Mouse (Mus musculus) kidney, adult 2 months (tissue): ENCODE measurements around the gene Dtx1.

Experiments
- CTCF ChIP-seq: fragments of 200-500 bp; conservative IDR thresholded peaks from 2 replicates; pipeline ENCODE4 v1.5.1; 2011; ENCODE audit warnings: low read depth, mild to moderate bottlenecking, control low read depth, low read length, moderate library complexity, mixed read lengths; ENCODE audit not compliant: insufficient read depth, insufficient read length
- POLR2A ChIP-seq: fragments of 200-500 bp; IDR thresholded peaks from one replicate; pipeline ENCODE4 v1.6.1; 2011; ENCODE audit warnings: low read depth, low read length, control low read depth

DNA sequence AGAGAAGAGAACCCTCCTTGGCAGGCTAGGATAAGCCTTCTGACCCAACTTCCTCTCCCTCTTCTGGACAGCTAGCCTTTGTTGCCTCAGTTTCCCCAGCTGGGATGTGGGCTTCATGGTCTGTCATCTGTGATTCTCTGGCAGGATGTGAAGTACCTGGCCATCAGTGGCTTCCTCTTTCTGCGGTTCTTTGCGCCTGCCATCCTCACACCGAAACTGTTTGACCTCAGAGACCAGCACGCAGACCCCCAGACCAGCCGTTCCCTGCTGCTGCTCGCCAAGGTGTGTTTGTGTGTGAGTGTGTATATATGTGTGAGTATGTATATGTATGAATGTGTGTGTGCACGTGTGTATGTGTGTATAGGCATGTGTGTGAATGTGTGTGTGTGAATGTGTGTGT is 41.6 kb downstream of the Dtx1 start:
- TF ChIP-seq CTCF (no peak), POLR2A (no peak)
